Mouse (Mus musculus) intestine, embryonic 14.5 days (tissue): ENCODE measurements around the gene Peak1. TPM values are rescaled to one million over a fixed set of nuclear protein-coding genes. Genes with fewer than 3 reads are reported as not detected.
A peak's percentile ranks its signal among the peaks of the same experiment; 100 is the strongest.

Experiments
- ATAC-seq: fragments of 200-750 bp; cut with Nextera tagmentation; replicated peaks from 2 replicates; pipeline ENCODE4 v1.8.0; 2017; ENCODE audit warnings: low read depth, moderate number of reproducible peaks, moderate TSS enrichment, moderate library complexity; ENCODE audit not compliant: low FRiP score, low TSS enrichment
- DNase-seq: peaks from one replicate; pipeline ENCODE4 v3.0.0-alpha.2; 2018; ENCODE audit warnings: low spot score
- H3K27ac ChIP-seq: fragments of 300-500 bp; sonication (generic); 2 replicates; pipeline ENCODE4 v1.5.1; 2014; ENCODE audit warnings: low read depth, mild to moderate bottlenecking, control low read depth
- H3K27me3 ChIP-seq: fragments of 300-500 bp; sonication (generic); replicated peaks from 2 replicates; pipeline ENCODE4 v1.6.1; 2014; ENCODE audit warnings: low read length, control low read depth; ENCODE audit not compliant: control insufficient read depth, insufficient read depth
- H3K36me3 ChIP-seq: fragments of 300-500 bp; sonication (generic); 2 replicates; pipeline ENCODE4 v1.6.1; 2014; ENCODE audit warnings: low read length, control low read depth; ENCODE audit not compliant: control insufficient read depth, insufficient read depth
- H3K4me1 ChIP-seq: fragments of 300-500 bp; sonication (generic); replicated peaks from 2 replicates; pipeline ENCODE4 v1.6.1; 2014; ENCODE audit warnings: low read length, control low read depth, mixed read lengths; ENCODE audit not compliant: control insufficient read depth, insufficient read depth
- H3K4me2 ChIP-seq: fragments of 300-500 bp; sonication (generic); 2 replicates; pipeline ENCODE4 v1.6.1; 2014; ENCODE audit warnings: low read length
- H3K4me3 ChIP-seq: fragments of 300-500 bp; sonication (generic); 2 replicates; pipeline ENCODE4 v1.5.1; 2014; ENCODE audit warnings: low read depth, low read length, control low read depth, mixed read lengths
- H3K9ac ChIP-seq: fragments of 300-500 bp; sonication (generic); 2 replicates; pipeline ENCODE4 v1.6.1; 2014; ENCODE audit warnings: mild to moderate bottlenecking, low read length
- H3K9me3 ChIP-seq: fragments of 300-500 bp; sonication (generic); 2 replicates; pipeline ENCODE4 v1.6.1; 2016; ENCODE audit warnings: low read length, control low read depth; ENCODE audit not compliant: control insufficient read depth
- WGBS: fragments of 180-500 bp; shearing (Covaris S2); extraction: QIAGEN DNeasy Blood & Tissue Kit; methylation state at CpG from one replicate; pipeline ENCODE4 v1.1.7; 2014; 5-methylcytosine and 5-hydroxymethylcytosine counted together
- polyA plus RNA-seq: library from polyadenylated mRNA; unstranded; fragments of >200 nt; fragmentation: Nextera tagmentation; extraction: Ambion mirVana; gene quantifications from 2 replicates; pipeline ENCODE4 v1.2.1, GENCODE M21; 2014

Gene Peak1
- polyA plus RNA-seq, 1 experiment from 2014 or later: 15.8 TPM

DNA sequence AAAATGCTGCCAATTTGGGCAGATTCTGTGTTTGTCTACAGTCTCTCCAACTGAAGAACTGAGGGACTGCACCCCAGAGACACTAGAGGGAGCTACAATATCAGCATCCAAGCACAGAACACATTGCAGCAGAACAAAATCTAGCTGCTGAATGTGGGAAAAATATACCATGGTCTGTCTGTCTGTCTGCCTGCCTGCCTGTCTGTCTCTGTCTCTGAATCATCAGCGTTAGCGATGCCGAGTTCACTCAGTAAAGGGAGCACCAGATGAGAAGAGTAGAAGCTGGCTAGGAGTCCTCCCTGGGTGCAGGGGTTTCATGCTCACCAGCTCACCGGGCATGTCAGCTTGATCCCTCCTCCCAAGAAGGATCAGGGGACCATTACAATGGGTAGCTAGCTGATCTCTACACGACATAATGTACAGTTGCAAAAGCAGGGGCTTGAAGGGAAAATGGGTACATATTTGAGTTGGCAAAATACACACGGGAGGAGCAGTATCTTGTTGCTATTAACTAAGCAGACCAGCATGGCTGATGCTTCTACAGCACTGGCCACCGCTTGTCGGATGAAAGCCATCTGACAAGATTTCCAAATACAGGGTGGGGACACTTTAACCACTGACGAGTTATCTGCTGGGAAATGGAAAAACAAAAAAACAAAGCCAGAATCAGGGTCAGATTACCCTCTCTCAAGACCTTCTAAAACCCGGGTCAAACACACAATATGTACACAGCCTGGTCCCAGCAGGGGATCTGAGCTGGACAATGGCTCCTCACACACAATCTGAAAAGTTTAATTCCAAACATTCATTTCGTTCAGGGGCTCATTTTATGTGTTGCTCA lies 204.2 kb downstream of the Peak1 start:
- Histone ChIP-seq H3K9me3 (no peaks in the 10 kb centered on the region), H3K27me3 (no peaks in the 10 kb centered on the region), H3K4me1 (0 out of 2 replicates have a peak, but pooled peaks cover 13% of the 10 kb centered on the region), H3K27ac (no peak overlapping the region), H3K36me3 (no peaks in the 10 kb centered on the region), H3K4me2 (no peak overlapping the region), H3K9ac (no peak overlapping the region), H3K4me3 (no peak overlapping the region)
- 38% methylated on average over 11 of the region's 11 CpGs for WGBS
- ATAC-seq (no peak), DNase-seq (peak; percentile 62)

DNA sequence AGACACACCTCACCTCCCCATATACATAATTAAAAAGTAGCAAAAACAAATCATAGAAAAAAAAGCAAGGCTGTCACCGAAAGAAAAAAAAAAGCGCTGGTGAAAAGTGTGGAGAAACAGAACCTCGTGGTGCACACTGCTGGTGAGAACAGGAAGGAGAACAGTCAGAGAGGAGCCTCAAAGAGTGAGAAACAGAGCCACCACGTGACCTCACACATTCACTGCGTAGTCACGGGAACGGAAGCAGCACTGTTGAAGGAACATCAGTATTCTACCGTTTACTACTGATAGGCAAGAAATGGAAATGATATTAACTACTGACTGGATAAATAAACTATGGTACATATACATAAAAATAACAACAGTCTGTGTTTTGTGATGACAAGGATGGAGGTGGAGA lies 209.1 kb downstream of the Peak1 start:
- Histone ChIP-seq H3K4me3 (no peak overlapping the region), H3K27ac (no peak overlapping the region), H3K4me2 (no peak overlapping the region), H3K4me1 (0 out of 2 replicates have a peak, but pooled peaks cover 5% of the 10 kb centered on the region), H3K9me3 (no peaks in the 10 kb centered on the region), H3K9ac (no peak overlapping the region), H3K36me3 (peaks cover 29% of the 10 kb centered on the region), H3K27me3 (no peaks in the 10 kb centered on the region)
- DNase-seq (no peak), ATAC-seq (no peak)
- WGBS: 83% methylated on average over 8 of the region's 8 CpGs

DNA sequence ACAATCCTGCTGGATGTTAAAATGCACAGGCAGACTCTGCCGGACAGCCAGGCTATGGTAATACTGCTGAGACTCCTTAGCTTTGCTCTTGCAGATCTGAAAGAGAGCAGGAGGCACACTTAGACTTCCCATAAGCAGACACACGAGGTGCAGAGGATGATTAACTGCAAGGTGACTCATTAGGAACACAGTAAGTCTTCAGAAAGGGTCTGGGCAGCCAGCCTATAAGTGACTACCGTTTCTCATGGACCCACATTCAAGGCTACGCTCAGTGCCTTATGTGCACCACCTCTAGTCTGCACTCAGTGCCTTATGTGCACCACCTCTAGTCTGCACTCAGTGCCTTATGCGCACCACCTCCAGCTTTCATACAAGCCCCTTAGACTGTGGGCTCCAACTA lies 210.4 kb downstream of the Peak1 start:
- H3K4me3 ChIP-seq: no peak overlapping the region
- 80% methylated on average over 5 of the region's 5 CpGs for WGBS
- no peaks in the 10 kb centered on the region for H3K9me3 ChIP-seq
- H3K36me3 ChIP-seq: peaks cover 29% of the 10 kb centered on the region
- no peaks in the 10 kb centered on the region for H3K4me1 ChIP-seq
- H3K4me2 ChIP-seq: no peak overlapping the region
- no peak overlapping the region for H3K9ac ChIP-seq
- no peak overlapping the region for H3K27ac ChIP-seq
- no peak for DNase-seq
- no peak for ATAC-seq
- no peaks in the 10 kb centered on the region for H3K27me3 ChIP-seq

DNA sequence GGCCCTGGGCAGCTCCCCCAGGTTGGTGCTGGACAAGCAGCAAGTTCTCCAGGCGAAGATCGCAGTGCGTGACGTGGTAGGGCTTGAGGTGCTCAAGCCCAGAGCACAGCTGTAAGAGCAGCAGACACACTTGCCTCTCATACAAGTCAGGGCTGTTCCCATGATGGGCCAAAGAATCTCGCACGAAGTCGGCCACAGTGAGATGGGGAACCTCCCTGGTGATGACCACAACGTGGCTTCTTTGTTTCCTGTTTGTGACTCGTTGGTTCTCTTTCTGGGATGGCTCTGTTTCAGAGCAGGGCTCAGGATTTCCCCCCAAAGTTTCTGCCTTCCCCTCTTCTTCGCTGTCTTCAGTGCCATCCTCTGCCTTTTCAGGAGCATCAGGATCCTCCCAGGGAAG lies 210.8 kb downstream of the Peak1 start:
- no peaks in the 10 kb centered on the region for H3K27me3 ChIP-seq
- no peak overlapping the region for H3K4me3 ChIP-seq
- H3K27ac ChIP-seq: no peak overlapping the region
- 94% methylated on average over 10 of the region's 10 CpGs for WGBS
- no peak overlapping the region for H3K9ac ChIP-seq
- DNase-seq (no peak), ATAC-seq (no peak)
- peaks cover 29% of the 10 kb centered on the region for H3K36me3 ChIP-seq
- no peaks in the 10 kb centered on the region for H3K4me1 ChIP-seq
- H3K9me3 ChIP-seq: no peaks in the 10 kb centered on the region
- H3K4me2 ChIP-seq: no peak overlapping the region

DNA sequence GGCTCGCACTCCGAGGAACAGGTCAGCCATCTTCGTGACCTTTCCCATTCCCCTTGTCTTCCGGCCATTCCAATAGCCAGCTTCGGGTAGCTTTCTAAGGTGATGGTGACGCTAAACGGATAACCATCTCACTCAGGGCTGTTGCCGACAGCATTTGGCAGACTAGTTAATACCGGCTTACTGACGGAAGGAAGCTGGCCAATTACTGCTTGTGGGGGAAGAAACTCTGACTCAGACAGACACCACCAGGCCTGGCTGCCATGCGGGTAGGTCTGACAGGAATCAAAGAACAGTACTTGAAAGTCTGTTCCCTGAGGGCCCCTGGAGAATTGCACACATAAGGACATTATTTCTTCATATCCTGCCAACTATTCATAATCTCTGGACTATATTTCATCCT lies 212.5 kb downstream of the Peak1 start:
- ATAC-seq: no peak
- Histone ChIP-seq H3K27me3 (no peaks in the 10 kb centered on the region), H3K27ac (no peak overlapping the region), H3K9ac (no peak overlapping the region), H3K4me1 (peaks cover 6% of the 10 kb centered on the region; the same call in 1 of the 2 replicates), H3K36me3 (peaks cover 29% of the 10 kb centered on the region), H3K9me3 (no peaks in the 10 kb centered on the region), H3K4me3 (no peak overlapping the region), H3K4me2 (no peak overlapping the region)
- no peak for DNase-seq
- 85% methylated on average over 11 of the region's 11 CpGs for WGBS

DNA sequence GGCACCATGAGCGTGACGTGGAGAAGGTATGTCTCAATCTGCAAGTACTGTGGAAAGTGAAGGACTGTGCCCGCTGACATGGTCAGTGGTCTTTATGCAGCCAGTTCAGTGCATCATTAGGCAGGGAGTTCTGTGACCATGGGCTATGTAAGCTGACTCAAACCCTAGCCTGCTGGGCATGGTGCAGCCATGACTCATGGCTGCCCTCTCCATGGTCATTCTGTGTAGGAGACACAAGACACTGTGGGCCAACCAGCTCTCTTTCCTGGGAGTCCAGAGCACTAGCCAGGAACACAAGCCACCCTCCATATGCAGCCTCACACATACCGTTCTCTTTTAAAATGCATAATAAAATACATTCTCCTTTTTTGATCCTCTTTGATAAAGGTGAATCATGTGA lies 213.6 kb downstream of the Peak1 start:
- WGBS: 94% methylated on average over 4 of the region's 4 CpGs
- Histone ChIP-seq H3K36me3 (peaks cover 29% of the 10 kb centered on the region), H3K9me3 (no peaks in the 10 kb centered on the region), H3K27ac (no peak overlapping the region), H3K27me3 (no peaks in the 10 kb centered on the region), H3K4me2 (no peak overlapping the region), H3K4me1 (peaks cover 6% of the 10 kb centered on the region; the same call in 1 of the 2 replicates), H3K9ac (no peak overlapping the region), H3K4me3 (no peak overlapping the region)
- ATAC-seq: no peak
- DNase-seq: no peak

DNA sequence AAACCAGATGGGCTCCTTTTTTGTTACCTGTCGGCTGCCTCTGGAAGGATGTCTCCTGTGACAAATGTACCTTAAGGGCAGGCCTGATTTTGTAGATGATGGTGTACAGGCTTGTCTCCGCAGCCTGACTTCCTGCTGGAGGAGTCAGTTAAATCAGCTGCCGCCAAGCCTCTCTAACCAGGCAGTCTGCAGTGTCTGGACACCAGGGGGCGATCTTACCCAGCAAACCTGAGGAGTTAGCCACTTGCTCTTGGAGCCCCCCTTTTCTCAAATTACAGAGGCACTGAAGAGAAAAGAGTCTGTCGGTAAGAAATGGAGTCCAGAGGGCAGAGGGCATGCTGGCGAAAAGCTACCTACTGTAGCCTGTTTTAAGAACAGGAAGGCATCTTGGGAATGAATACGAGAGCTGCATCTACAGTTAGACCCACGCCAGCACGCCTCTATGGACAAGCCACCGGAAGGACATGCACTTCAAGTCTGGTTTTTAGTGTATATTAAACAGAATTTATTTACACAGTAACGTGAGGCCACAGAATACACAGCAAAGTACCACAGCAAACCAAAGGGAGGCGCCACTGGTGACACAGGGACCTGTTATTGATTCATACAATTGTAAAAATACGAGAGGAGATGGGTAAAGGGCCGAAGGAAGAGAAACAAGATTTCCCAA lies 217.1 kb downstream of the Peak1 start:
- 28% methylated on average over 14 of the region's 14 CpGs for WGBS
- H3K9ac ChIP-seq: no peak overlapping the region
- H3K36me3 ChIP-seq: peaks cover 15% of the 10 kb centered on the region
- H3K4me2 ChIP-seq: peak overlapping the region; percentile 28; the same call in 1 of the 2 replicates
- no peaks in the 10 kb centered on the region for H3K9me3 ChIP-seq
- no peak for ATAC-seq
- no peak overlapping the region for H3K4me3 ChIP-seq
- peaks cover 6% of the 10 kb centered on the region; the same call in 1 of the 2 replicates for H3K4me1 ChIP-seq
- no peaks in the 10 kb centered on the region for H3K27me3 ChIP-seq
- peak; percentile 95 for DNase-seq
- no peak overlapping the region for H3K27ac ChIP-seq

DNA sequence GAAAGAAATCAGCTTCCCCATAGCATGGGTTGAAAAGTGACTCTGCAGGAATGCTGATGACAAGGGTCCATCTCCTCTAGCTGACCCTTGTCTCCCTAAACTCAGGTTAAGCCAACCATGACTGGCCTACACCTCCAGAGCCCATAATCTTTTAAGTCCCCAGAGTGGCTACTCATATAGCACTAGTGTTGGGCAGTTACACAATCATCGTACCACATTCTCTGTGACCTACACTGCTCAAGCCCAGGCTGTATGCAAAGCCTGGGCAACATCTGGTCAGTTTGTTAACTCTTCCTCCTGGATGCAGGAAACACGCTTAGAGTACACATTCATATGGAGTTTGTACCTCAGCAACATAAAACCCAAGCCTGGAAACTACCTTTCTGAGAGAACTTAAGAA lies 217.7 kb downstream of the Peak1 start:
- WGBS: 65% methylated on average over 2 of the region's 2 CpGs
- DNase-seq (no peak), ATAC-seq (no peak)
- Histone ChIP-seq H3K36me3 (peaks cover 10% of the 10 kb centered on the region), H3K9ac (no peak overlapping the region), H3K4me2 (no peak overlapping the region), H3K27me3 (no peaks in the 10 kb centered on the region), H3K27ac (no peak overlapping the region), H3K4me3 (no peak overlapping the region), H3K9me3 (no peaks in the 10 kb centered on the region), H3K4me1 (peaks cover 6% of the 10 kb centered on the region; the same call in 1 of the 2 replicates)
